Mouse (Mus musculus): ENCODE measurements around the gene Sspo. TPM values are rescaled to one million over a fixed set of nuclear protein-coding genes. Genes with fewer than 3 reads are reported as not detected.

The Sspo gene
- polyA plus RNA-seq, 1 experiment from 2014 or later: 0.05 TPM

DNA sequence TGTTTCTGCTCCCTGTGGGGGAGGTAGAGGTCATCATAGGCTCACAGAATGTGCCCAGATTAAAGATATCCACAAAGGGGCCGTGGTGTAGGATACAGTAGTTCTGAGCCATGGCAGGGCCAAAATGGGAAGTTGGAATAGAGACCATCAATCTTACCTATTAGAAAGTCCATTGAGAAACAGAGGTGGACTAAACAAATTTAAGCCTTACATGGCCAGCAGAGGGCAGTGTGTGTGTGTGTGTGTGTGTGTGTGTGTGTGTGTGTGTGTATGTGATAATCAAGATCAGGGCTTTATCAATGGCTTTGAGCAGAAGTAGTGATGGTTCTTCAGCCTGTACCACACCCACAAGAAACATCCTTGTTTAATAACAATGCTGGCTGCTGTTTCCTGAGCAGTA, 98.2 kb downstream of the Sspo start:
- no peaks in the 10 kb centered on the region for H3K27me3 ChIP-seq (replicated peaks; ENCODE audit: control insufficient read depth, insufficient read depth, low read length)
- WGBS: 35% methylated on average over 1 of the region's 1 CpGs

GRCm38 (mm10) chr6:48546858-48547257, 98.8 kb downstream of the Sspo start:
- no peak for ATAC-seq (replicated peaks; ENCODE audit: low FRiP score)
- no peak overlapping the region for H3K9ac ChIP-seq (ENCODE audit: low read depth, low read length)
- no peak overlapping the region for H3K4me3 ChIP-seq (ENCODE audit: low read depth, low read length)
- no peak for DNase-seq (ENCODE audit: low spot score)
- H3K9me3 ChIP-seq (ENCODE audit: control insufficient read depth, low read length): no peaks in the 10 kb centered on the region
- WGBS: 61% methylated on average over 4 of the region's 4 CpGs
- no peaks in the 10 kb centered on the region for H3K4me1 ChIP-seq (replicated peaks; ENCODE audit: control insufficient read depth, insufficient read depth, low read length)
- H3K4me2 ChIP-seq: no peak overlapping the region
- no peak overlapping the region for H3K27ac ChIP-seq (ENCODE audit: low read depth, low read length)
- H3K36me3 ChIP-seq (ENCODE audit: control insufficient read depth, insufficient read depth, low read length): no peaks in the 10 kb centered on the region
- no peaks in the 10 kb centered on the region for H3K27me3 ChIP-seq (replicated peaks; ENCODE audit: control insufficient read depth, insufficient read depth, low read length)

More for the DNA sequence above, 98.2 kb downstream of the Sspo start:
- Histone ChIP-seq H3K4me3 (ENCODE audit: low read depth, low read length) (no peak overlapping the region), H3K27ac (ENCODE audit: low read depth, low read length) (no peak overlapping the region), H3K9me3 (ENCODE audit: control insufficient read depth, low read length) (no peaks in the 10 kb centered on the region), H3K9ac (ENCODE audit: low read depth, low read length) (no peak overlapping the region), H3K4me2 (no peak overlapping the region), H3K4me1 (replicated peaks; ENCODE audit: control insufficient read depth, insufficient read depth, low read length) (no peaks in the 10 kb centered on the region), H3K36me3 (ENCODE audit: control insufficient read depth, insufficient read depth, low read length) (no peaks in the 10 kb centered on the region)
- DNase-seq (ENCODE audit: low spot score) (no peak), ATAC-seq (replicated peaks; ENCODE audit: low FRiP score) (no peak)

DNA sequence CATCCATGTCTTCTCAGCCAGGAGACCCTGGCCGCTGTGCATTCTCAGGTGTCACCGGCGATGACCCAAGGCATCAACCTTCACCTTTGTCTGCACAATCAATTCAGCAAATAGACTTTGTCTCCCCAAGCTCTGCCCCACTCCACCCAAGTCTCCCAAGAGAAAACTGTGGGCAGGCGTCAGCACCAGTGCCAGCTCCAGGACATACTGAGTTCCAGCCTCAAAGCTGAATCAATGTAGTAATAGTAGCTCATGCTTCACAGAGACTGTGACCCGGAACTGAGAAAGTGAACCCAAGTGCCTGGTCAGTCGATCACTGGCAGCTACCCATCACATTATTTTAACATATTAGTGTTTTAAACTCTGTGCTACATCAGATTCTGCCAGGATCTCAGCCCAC, 100.3 kb downstream of the Sspo start:
- 70% methylated on average over 6 of the region's 6 CpGs for WGBS
- no peak overlapping the region for H3K4me2 ChIP-seq
- no peak overlapping the region for H3K4me3 ChIP-seq (ENCODE audit: low read depth, low read length)
- no peak overlapping the region for H3K27ac ChIP-seq (ENCODE audit: low read depth, low read length)
- no peaks in the 10 kb centered on the region for H3K4me1 ChIP-seq (replicated peaks; ENCODE audit: control insufficient read depth, insufficient read depth, low read length)
- no peaks in the 10 kb centered on the region for H3K27me3 ChIP-seq (replicated peaks; ENCODE audit: control insufficient read depth, insufficient read depth, low read length)
- DNase-seq (ENCODE audit: low spot score): no peak
- no peaks in the 10 kb centered on the region for H3K9me3 ChIP-seq (ENCODE audit: control insufficient read depth, low read length)
- no peak overlapping the region for H3K9ac ChIP-seq (ENCODE audit: low read depth, low read length)
- H3K36me3 ChIP-seq (ENCODE audit: control insufficient read depth, insufficient read depth, low read length): no peaks in the 10 kb centered on the region
- no peak for ATAC-seq (replicated peaks; ENCODE audit: low FRiP score)

Small RNA genes within 50 kb of the gene (microRNA-seq; reads per million reads assigned to microRNA genes)
- gene Gm24325 (ENCODE audit: borderline number of aligned reads): not detected

Other genes starting within 250 kb of the Sspo start
- 7.8 and 10.1 TPM in 2 replicates for gene Krba1, start 52.6 kb upstream of the Sspo start, polyA plus RNA-seq (2014; fragmentation: Nextera tagmentation; extraction: Ambion mirVana)
- 5.3 and 6.9 TPM in 2 replicates for gene Zfp467, start 2.4 kb upstream of the Sspo start, polyA plus RNA-seq (2014; fragmentation: Nextera tagmentation; extraction: Ambion mirVana)
- gene Atp6v0e2, start 89.4 kb downstream of the Sspo start, polyA plus RNA-seq (2014; fragmentation: Nextera tagmentation; extraction: Ambion mirVana): 4.2 and 5.6 TPM in 2 replicates
- gene Lrrc61, start 106.6 kb downstream of the Sspo start, polyA plus RNA-seq (2014; fragmentation: Nextera tagmentation; extraction: Ambion mirVana): 4.6 and 4.9 TPM in 2 replicates
- gene Rarres2, start 124.6 kb downstream of the Sspo start, polyA plus RNA-seq (2014; fragmentation: Nextera tagmentation; extraction: Ambion mirVana): 9.0 and 9.7 TPM in 2 replicates
- not detected in 2 replicates for gene Gm45021, start 141.4 kb downstream of the Sspo start, polyA plus RNA-seq (2014; fragmentation: Nextera tagmentation; extraction: Ambion mirVana)
- gene Repin1, start 145.7 kb downstream of the Sspo start, polyA plus RNA-seq (2014; fragmentation: Nextera tagmentation; extraction: Ambion mirVana): 20.0 and 20.1 TPM in 2 replicates
- gene Gm44965, start 145.7 kb downstream of the Sspo start, polyA plus RNA-seq (2014; fragmentation: Nextera tagmentation; extraction: Ambion mirVana): not detected in 2 replicates
- 2.7 and 3.3 TPM in 2 replicates for gene Zfp775, start 153.8 kb downstream of the Sspo start, polyA plus RNA-seq (2014; fragmentation: Nextera tagmentation; extraction: Ambion mirVana)
- 0.40 and 0.45 TPM in 2 replicates for gene AI854703, start 178.5 kb downstream of the Sspo start, polyA plus RNA-seq (2014; fragmentation: Nextera tagmentation; extraction: Ambion mirVana)
- 0.32 and 1.1 TPM in 2 replicates for gene Gimap8, start 199.0 kb downstream of the Sspo start, polyA plus RNA-seq (2014; fragmentation: Nextera tagmentation; extraction: Ambion mirVana)
- gene Gimap9, start 227.9 kb downstream of the Sspo start, polyA plus RNA-seq (2014; fragmentation: Nextera tagmentation; extraction: Ambion mirVana): 14.5 and 17.9 TPM in 2 replicates
- gene Gimap4, start 236.3 kb downstream of the Sspo start, polyA plus RNA-seq (2014; fragmentation: Nextera tagmentation; extraction: Ambion mirVana): 21.8 and 23.5 TPM in 2 replicates